Mouse (Mus musculus): ENCODE results near the gene Ankrd40. TPM values are rescaled to one million over a fixed set of nuclear protein-coding genes. Genes with fewer than 3 reads are reported as not detected.

Ankrd40 gene
- polyA plus RNA-seq, 1 experiment from 2014 or later: 11.4 TPM

- DNase-seq (ENCODE audit: extremely low spot score, low spot score): no peak
- Histone ChIP-seq H3K27ac (no peak overlapping the region), H3K4me1 (peaks cover 49% of the 10 kb centered on the region), H3K36me3 (replicated peaks) (peaks cover 1% of the 10 kb centered on the region; the same call in 1 of the 2 replicates), H3K27me3 (ENCODE audit: poor library complexity, severe bottlenecking) (peaks cover 15% of the 10 kb centered on the region), H3K4me3 (no peak overlapping the region), H3K9me3 (no peaks in the 10 kb centered on the region)
- WGBS: 93% methylated on average over 10 of the region's 10 CpGs
Observed at GRCm38 (mm10) chr11:94345926-94346325, 18.1 kb downstream of the Ankrd40 start.

GRCm38 (mm10) chr11:94346611-94347010 is 18.8 kb downstream of the Ankrd40 start:
- Histone ChIP-seq H3K4me1 (peaks cover 48% of the 10 kb centered on the region), H3K9me3 (no peaks in the 10 kb centered on the region), H3K4me3 (no peak overlapping the region), H3K36me3 (replicated peaks) (no peaks in the 10 kb centered on the region), H3K27ac (no peak overlapping the region; the same call in 1 of the 2 replicates), H3K27me3 (ENCODE audit: poor library complexity, severe bottlenecking) (peaks cover 17% of the 10 kb centered on the region)
- no peak for DNase-seq (ENCODE audit: extremely low spot score, low spot score)
- 77% methylated on average over 3 of the region's 3 CpGs for WGBS

DNA sequence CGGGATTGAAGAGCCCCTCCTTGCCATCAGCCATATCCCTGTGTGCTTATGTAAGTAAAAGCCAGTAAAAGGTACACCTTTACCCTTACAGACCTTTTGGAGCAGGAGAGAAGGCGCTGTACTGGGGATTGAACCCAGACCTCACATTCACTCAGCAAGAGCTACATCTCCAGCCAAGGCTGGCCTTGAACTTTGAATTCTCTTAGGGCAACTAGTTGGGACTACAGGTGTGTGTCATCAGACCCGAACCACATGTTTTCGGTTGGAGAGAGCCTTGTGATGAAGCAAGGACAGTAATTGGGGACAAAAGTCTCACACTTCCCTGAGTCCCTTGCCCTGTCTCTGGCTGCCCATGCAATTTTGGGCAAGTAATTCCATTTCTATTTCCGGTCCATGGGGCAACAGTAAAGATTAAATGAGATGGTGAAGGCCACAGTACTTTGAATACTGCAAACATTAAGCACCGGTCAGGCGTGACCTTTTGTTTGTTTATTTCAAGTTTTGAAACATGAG is 19.3 kb downstream of the Ankrd40 start:
- no peak overlapping the region for H3K4me3 ChIP-seq
- H3K36me3 ChIP-seq (replicated peaks): no peaks in the 10 kb centered on the region
- WGBS: 87% methylated on average over 7 of the region's 7 CpGs
- no peaks in the 10 kb centered on the region for H3K9me3 ChIP-seq
- H3K27ac ChIP-seq: no peak overlapping the region; the same call in 1 of the 2 replicates
- peaks cover 43% of the 10 kb centered on the region for H3K4me1 ChIP-seq
- H3K27me3 ChIP-seq (ENCODE audit: poor library complexity, severe bottlenecking): peaks cover 22% of the 10 kb centered on the region
- no peak for DNase-seq (ENCODE audit: extremely low spot score, low spot score)

- Histone ChIP-seq H3K4me1 (peaks cover 16% of the 10 kb centered on the region), H3K27ac (no peak overlapping the region), H3K27me3 (ENCODE audit: poor library complexity, severe bottlenecking) (peaks cover 32% of the 10 kb centered on the region), H3K36me3 (replicated peaks) (no peaks in the 10 kb centered on the region), H3K4me3 (no peak overlapping the region), H3K9me3 (no peaks in the 10 kb centered on the region)
- 91% methylated on average over 2 of the region's 2 CpGs for WGBS
- DNase-seq (ENCODE audit: extremely low spot score, low spot score): no peak
Observed at GRCm38 (mm10) chr11:94349839-94350238, 22.0 kb downstream of the Ankrd40 start.

GRCm38 (mm10) chr11:94350337-94350736 is 22.5 kb downstream of the Ankrd40 start:
- no peaks in the 10 kb centered on the region for H3K9me3 ChIP-seq
- no peak for DNase-seq (ENCODE audit: extremely low spot score, low spot score)
- H3K27ac ChIP-seq: no peak overlapping the region
- H3K36me3 ChIP-seq (replicated peaks): no peaks in the 10 kb centered on the region
- H3K4me3 ChIP-seq: no peak overlapping the region
- H3K4me1 ChIP-seq: peaks cover 11% of the 10 kb centered on the region; the same call in 1 of the 2 replicates
- 85% methylated on average over 1 of the region's 1 CpGs for WGBS
- H3K27me3 ChIP-seq (ENCODE audit: poor library complexity, severe bottlenecking): peaks cover 29% of the 10 kb centered on the region

DNA sequence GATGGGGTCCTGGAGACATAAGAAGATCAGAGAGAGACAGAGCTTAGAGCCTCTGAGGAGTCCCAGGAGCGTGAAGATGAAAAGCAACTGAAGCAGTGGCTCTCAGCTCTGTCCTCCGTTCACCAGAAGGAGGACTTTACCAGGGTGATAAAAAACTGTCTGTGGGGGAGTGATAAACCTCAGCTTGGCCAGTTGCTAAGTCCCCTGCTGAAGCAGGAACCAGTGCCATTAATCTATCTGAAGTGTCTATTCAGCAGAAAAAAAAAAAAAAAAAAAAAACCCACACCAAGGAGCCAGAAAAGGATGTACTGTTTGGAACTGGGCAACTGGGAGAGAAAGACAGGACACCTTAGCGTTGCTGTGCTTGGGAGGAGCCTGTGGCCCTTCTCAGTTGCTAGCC is 23.3 kb downstream of the Ankrd40 start:
- 37% methylated on average over 3 of the region's 3 CpGs for WGBS
- DNase-seq (ENCODE audit: extremely low spot score, low spot score): no peak
- no peaks in the 10 kb centered on the region for H3K9me3 ChIP-seq

GRCm38 (mm10) chr11:94355521-94356217 is 27.9 kb downstream of the Ankrd40 start:
- Histone ChIP-seq H3K4me3 (no peak overlapping the region), H3K4me1 (peaks cover 8% of the 10 kb centered on the region; the same call in 1 of the 2 replicates), H3K27ac (no peak overlapping the region), H3K9me3 (no peaks in the 10 kb centered on the region), H3K36me3 (replicated peaks) (no peaks in the 10 kb centered on the region), H3K27me3 (ENCODE audit: poor library complexity, severe bottlenecking) (peaks cover 29% of the 10 kb centered on the region)
- no peak for DNase-seq (ENCODE audit: extremely low spot score, low spot score)
- WGBS: 89% methylated on average over 9 of the region's 9 CpGs

More for the DNA sequence above, 23.3 kb downstream of the Ankrd40 start:
- Histone ChIP-seq H3K4me1 (peaks cover 8% of the 10 kb centered on the region; the same call in 1 of the 2 replicates), H3K36me3 (replicated peaks) (no peaks in the 10 kb centered on the region), H3K27ac (0 out of 2 replicates have a peak overlapping the region, but pooled peaks have one; percentile 25), H3K27me3 (ENCODE audit: poor library complexity, severe bottlenecking) (peaks cover 23% of the 10 kb centered on the region), H3K4me3 (no peak overlapping the region)

DNA sequence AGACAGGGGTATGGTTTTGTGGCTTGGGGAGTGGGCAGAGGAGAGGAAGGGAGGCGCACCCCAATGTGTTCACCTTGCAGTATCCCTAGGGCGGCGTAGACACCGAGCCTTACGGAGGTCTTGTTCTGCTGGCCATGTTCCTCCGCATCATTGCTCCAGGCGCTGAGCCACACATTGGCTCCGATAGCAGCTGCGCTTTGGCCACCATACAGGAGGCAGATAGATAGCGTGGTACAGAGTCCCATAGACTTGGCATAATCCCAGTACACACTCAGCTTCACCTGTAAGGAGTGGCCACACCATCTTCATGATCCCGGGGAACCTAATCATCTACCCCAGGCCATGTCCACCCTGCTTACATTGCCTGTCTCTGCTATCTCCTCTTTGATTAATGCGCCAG is 31.4 kb downstream of the Ankrd40 start:
- no peak for DNase-seq (ENCODE audit: extremely low spot score, low spot score)
- Histone ChIP-seq H3K36me3 (replicated peaks) (no peaks in the 10 kb centered on the region), H3K9me3 (no peaks in the 10 kb centered on the region), H3K27ac (no peak overlapping the region), H3K4me1 (no peaks in the 10 kb centered on the region), H3K27me3 (ENCODE audit: poor library complexity, severe bottlenecking) (peaks cover 9% of the 10 kb centered on the region), H3K4me3 (no peak overlapping the region)
- WGBS: 94% methylated on average over 12 of the region's 12 CpGs

DNA sequence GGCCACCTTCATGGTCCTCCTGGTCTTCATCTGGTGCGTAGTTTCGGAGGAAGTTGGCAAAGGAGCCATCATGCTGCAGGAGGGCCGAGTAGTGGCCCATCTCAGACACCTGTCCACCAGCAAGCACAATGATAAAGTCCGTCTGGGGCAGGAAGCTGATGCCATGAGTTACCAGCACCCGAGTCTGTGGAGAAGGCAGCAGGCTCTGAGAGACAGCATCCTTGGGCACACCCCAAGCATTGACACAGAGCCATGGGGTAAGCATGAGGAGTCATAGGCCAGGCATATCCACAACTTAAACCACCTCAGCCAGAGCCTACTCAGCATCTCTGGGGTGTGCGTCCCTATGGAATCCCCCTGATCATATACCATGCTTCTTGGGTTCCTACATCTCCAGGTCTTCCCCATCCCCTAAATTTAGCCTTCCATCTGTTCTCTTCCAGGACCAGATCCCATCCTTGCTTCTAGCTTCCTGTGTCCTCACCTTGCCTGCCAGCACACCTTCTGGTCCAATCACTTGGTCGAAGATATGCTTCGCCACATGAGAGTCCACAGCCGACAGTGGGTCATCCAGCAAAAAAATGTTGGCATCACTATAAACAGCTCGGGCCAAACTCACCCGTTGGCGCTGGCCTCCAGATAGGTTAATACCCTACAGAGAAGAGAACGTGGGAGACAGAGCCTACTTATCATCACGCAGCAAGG is 33.5 kb downstream of the Ankrd40 start:
- no peak for DNase-seq (ENCODE audit: extremely low spot score, low spot score)
- no peaks in the 10 kb centered on the region for H3K9me3 ChIP-seq
- H3K36me3 ChIP-seq (replicated peaks): no peaks in the 10 kb centered on the region
- WGBS: 93% methylated on average over 14 of the region's 14 CpGs
- H3K27me3 ChIP-seq (ENCODE audit: poor library complexity, severe bottlenecking): peaks cover 5% of the 10 kb centered on the region
- no peak overlapping the region for H3K27ac ChIP-seq
- H3K4me3 ChIP-seq: no peak overlapping the region
- H3K4me1 ChIP-seq: no peaks in the 10 kb centered on the region

DNA sequence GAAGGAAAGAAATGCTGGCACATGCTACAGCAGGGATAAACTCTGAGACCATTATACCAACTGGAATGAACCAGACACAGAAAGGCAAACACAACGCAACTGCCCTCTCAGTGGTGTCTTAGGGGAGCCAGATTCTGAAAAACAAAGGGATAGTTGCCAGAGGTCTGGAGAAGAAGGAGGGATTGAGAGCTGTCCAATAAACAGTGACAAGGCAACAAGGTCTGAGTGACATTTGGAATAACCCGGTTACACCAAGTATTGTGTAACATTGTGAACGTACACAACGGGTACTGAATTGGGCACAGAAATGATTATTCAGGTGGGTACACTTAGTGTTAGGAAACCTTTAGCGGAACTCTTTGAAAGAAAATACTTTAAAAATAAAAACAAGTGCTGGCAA is 34.3 kb downstream of the Ankrd40 start:
- DNase-seq (ENCODE audit: extremely low spot score, low spot score): no peak

GRCm38 (mm10) chr11:94363690-94364089 is 35.9 kb downstream of the Ankrd40 start:
- WGBS: 87% methylated on average over 7 of the region's 7 CpGs
- no peaks in the 10 kb centered on the region for H3K9me3 ChIP-seq

More for the DNA sequence above, 34.3 kb downstream of the Ankrd40 start:
- H3K4me1 ChIP-seq: no peaks in the 10 kb centered on the region
- no peaks in the 10 kb centered on the region for H3K36me3 ChIP-seq (replicated peaks)
- H3K27ac ChIP-seq: no peak overlapping the region
- H3K4me3 ChIP-seq: no peak overlapping the region
- H3K9me3 ChIP-seq: no peaks in the 10 kb centered on the region
- 0 out of 2 replicates have a peak, but pooled peaks cover under 1% of the 10 kb centered on the region for H3K27me3 ChIP-seq (ENCODE audit: poor library complexity, severe bottlenecking)
- WGBS: 92% methylated on average over 5 of the region's 5 CpGs

GRCm38 (mm10) chr11:94365340-94365739 is 37.5 kb downstream of the Ankrd40 start:
- Histone ChIP-seq H3K27me3 (ENCODE audit: poor library complexity, severe bottlenecking) (no peaks in the 10 kb centered on the region), H3K27ac (no peak overlapping the region), H3K36me3 (replicated peaks) (no peaks in the 10 kb centered on the region), H3K4me3 (no peak overlapping the region), H3K4me1 (no peaks in the 10 kb centered on the region), H3K9me3 (no peaks in the 10 kb centered on the region)
- DNase-seq (ENCODE audit: extremely low spot score, low spot score): no peak
- 76% methylated on average over 3 of the region's 3 CpGs for WGBS

More at GRCm38 (mm10) chr11:94363690-94364089, 35.9 kb downstream of the Ankrd40 start:
- no peak for DNase-seq (ENCODE audit: extremely low spot score, low spot score)
- H3K4me1 ChIP-seq: no peaks in the 10 kb centered on the region
- H3K27ac ChIP-seq: no peak overlapping the region
- no peak overlapping the region for H3K4me3 ChIP-seq
- no peaks in the 10 kb centered on the region for H3K27me3 ChIP-seq (ENCODE audit: poor library complexity, severe bottlenecking)
- H3K36me3 ChIP-seq (replicated peaks): no peaks in the 10 kb centered on the region

DNA sequence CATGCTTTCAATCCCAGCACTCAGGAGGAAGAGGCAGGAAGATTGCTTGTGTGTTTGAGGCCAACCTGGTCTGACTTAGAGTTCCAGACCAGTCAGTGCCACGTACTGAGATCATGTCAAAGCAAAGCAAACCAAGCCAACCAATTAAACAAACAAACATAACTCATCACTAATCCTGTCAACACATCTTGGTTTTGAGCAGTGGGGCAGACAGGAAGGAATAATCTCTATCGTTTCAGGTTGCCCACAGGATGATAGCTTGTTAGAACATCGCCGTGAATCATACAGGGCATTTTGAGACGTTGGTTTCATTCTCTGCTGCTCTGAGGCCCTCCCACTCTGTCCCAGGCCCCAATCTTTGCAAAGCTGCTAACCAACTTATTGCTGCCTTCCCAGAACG is 42.2 kb downstream of the Ankrd40 start:
- H3K4me1 ChIP-seq: peaks cover 10% of the 10 kb centered on the region; the same call in 1 of the 2 replicates
- no peak overlapping the region for H3K4me3 ChIP-seq
- H3K27ac ChIP-seq: no peak overlapping the region
- no peaks in the 10 kb centered on the region for H3K36me3 ChIP-seq (replicated peaks)
- DNase-seq (ENCODE audit: extremely low spot score, low spot score): no peak
- H3K27me3 ChIP-seq (ENCODE audit: poor library complexity, severe bottlenecking): peaks cover 9% of the 10 kb centered on the region; the same call in 1 of the 2 replicates
- 87% methylated on average over 6 of the region's 6 CpGs for WGBS
- no peaks in the 10 kb centered on the region for H3K9me3 ChIP-seq
